Mouse (Mus musculus) liver, adult 2 months (tissue): ENCODE data around the gene Myo1h.

Experiments used
- CTCF ChIP-seq: fragments of 200-500 bp; IDR thresholded peaks from 2 replicates; pipeline ENCODE4 v1.5.1; 2011; ENCODE audit warnings: low read depth, low read length, control low read depth
- POLR2A ChIP-seq: fragments of 200-500 bp; IDR thresholded peaks from 2 replicates; pipeline ENCODE4 v1.6.1; 2011; ENCODE audit warnings: low read length, control low read depth; ENCODE audit not compliant: insufficient read depth; ENCODE audit errors: extremely low read depth

DNA sequence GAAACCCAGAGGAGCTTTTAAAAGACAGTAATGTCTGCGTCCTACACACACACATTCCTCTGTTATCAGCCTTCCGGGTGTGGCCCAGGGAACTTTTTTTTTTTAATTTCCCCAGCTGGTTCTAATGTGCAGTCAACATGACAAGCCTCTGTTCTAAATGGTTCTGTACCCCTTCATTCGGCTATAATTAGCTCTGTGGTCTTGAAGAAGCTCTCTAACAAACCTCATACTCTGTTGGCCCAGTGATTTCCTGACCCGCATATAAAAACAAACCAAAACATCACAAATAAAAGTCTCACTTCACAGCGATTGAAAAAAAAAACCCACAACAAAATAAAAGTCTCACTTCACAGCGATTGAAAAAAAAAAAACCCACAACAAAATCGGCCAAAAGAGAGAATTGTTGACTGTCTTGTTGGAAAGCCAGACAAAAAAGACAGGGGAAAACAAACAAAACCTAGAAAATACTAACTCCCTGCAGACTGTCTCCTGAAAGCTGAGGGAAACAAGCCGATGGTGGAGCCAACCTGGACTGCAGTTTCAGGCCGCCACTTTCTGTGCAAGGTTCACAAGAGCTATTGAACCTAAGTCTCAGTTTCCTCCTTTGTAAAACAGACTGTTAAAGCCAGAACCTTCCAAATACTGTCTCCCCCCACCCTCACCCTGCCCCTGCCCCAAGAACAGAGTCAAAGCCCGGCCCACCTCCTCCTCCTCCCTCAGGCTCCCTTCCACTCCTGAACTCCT lies 89.4 kb downstream of the Myo1h start:
- TF ChIP-seq CTCF (no peak), POLR2A (no peak)
